Mouse (Mus musculus) CD4-positive, CD25-positive, alpha-beta regulatory T cell (primary cell): Measurements from ENCODE around the gene Fam19a5. TPM values are rescaled to one million over a fixed set of nuclear protein-coding genes. Genes with fewer than 3 reads are reported as not detected.

Source experiments
- polyA plus RNA-seq: library from polyadenylated mRNA; unstranded; fragments of 100-300 nt; shearing (Covaris generic); gene quantifications from one replicate; pipeline ENCODE4 v1.2.1, GENCODE M21; 2017

Gene Fam19a5
- polyA plus RNA-seq: not detected

GRCm38 (mm10) chr15:87543599-87544338 lies at the start of gene Fam19a5:
Fam19a5 (plus strand) TSS chr15:87544299.

